Mouse (Mus musculus) stomach, postnatal 0 days (tissue): Measurements from ENCODE around the gene Wwtr1. TPM values are rescaled to one million over a fixed set of nuclear protein-coding genes. Genes with fewer than 3 reads are reported as not detected.

Experiments
- ATAC-seq: fragments of 200-750 bp; cut with Nextera tagmentation; 2 replicates; pipeline ENCODE4 v1.8.0; 2017; ENCODE audit not compliant: low FRiP score, low TSS enrichment
- DNase-seq: peaks from one replicate; pipeline ENCODE4 v3.0.0-alpha.2; 2016; ENCODE audit warnings: low spot score
- H3K27ac ChIP-seq: fragments of 300-500 bp; sonication (generic); replicated peaks from 2 replicates; pipeline ENCODE4 v1.5.1; 2014; ENCODE audit warnings: mild to moderate bottlenecking, control low read depth
- H3K27me3 ChIP-seq: fragments of 300-500 bp; sonication (generic); 2 replicates; pipeline ENCODE4 v1.6.1; 2014; ENCODE audit warnings: low read length; ENCODE audit not compliant: control insufficient read depth, insufficient read depth
- H3K36me3 ChIP-seq: fragments of 300-500 bp; sonication (generic); 2 replicates; pipeline ENCODE4 v1.6.1; 2014; ENCODE audit warnings: low read length, mixed read lengths; ENCODE audit not compliant: control insufficient read depth, insufficient read depth
- H3K4me1 ChIP-seq: fragments of 300-500 bp; sonication (generic); replicated peaks from 2 replicates; pipeline ENCODE4 v1.6.1; 2014; ENCODE audit warnings: antibody characterized with exemption; ENCODE audit not compliant: control insufficient read depth, insufficient read depth
- H3K4me2 ChIP-seq: fragments of 300-500 bp; sonication (generic); replicated peaks from 2 replicates; pipeline ENCODE4 v1.6.1; 2014; ENCODE audit warnings: low read depth, mild to moderate bottlenecking, control low read depth, moderate library complexity
- H3K4me3 ChIP-seq: fragments of 300-500 bp; sonication (generic); 2 replicates; pipeline ENCODE4 v1.5.1; 2014; ENCODE audit warnings: low read depth, low read length, control low read depth
- H3K9ac ChIP-seq: fragments of 300-500 bp; sonication (generic); 2 replicates; pipeline ENCODE4 v1.6.1; 2014; ENCODE audit warnings: mild to moderate bottlenecking, low read length, control low read depth, mixed read lengths
- H3K9me3 ChIP-seq: fragments of 300-500 bp; sonication (generic); 2 replicates; pipeline ENCODE4 v1.6.1; 2016; ENCODE audit warnings: low read length; ENCODE audit not compliant: control insufficient read depth
- CTCF ChIP-seq: IDR thresholded peaks from 2 replicates; pipeline ENCODE4 v1.5.1; 2016; ENCODE audit warnings: antibody characterized with exemption, low read depth, mild to moderate bottlenecking, moderate library complexity
- EP300 ChIP-seq: optimal IDR thresholded peaks from 2 replicates; pipeline ENCODE3; 2016; ENCODE audit warnings: antibody characterized with exemption
- WGBS: fragments of 180-500 bp; shearing (Covaris S2); extraction: QIAGEN DNeasy Blood & Tissue Kit; methylation state at CpG from one replicate; pipeline ENCODE4 v1.1.7; 2014; 5-methylcytosine and 5-hydroxymethylcytosine counted together
- polyA plus RNA-seq: library from polyadenylated mRNA; unstranded; fragments of >200 nt; fragmentation: Nextera tagmentation; extraction: Ambion mirVana; gene quantifications from 2 replicates; pipeline ENCODE4 v1.2.1, GENCODE M21; 2015

Gene Wwtr1
- polyA plus RNA-seq, 1 experiment from 2014 or later = 20.7 TPM

DNA sequence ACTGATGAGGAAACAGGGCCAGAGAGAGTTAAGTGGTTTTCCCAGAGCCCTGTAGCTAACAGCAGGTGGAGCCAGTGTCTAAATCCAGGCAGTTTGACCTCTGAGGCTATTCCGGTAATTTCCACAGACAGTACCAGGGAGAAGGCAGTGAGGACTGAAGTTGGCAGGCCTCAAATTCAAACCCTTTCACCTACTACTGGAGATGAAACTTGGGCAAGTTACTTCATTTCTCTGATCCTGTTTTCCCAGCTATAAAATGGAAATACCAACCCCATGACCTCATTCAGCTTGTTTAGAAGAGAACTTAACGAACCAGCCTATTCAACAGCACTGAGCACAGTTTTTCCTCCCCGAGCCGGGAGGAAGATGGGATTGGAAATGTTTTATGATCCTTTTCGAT, 105.4 kb downstream of the Wwtr1 start:
- peak; percentile 47 for DNase-seq
- peak overlapping the region; percentile 44 for H3K4me2 ChIP-seq
- peak overlapping the region; percentile 81 for H3K27ac ChIP-seq
- H3K9me3 ChIP-seq = no peaks in the 10 kb centered on the region
- H3K4me3 ChIP-seq = no peak overlapping the region; the same call in 1 of the 2 replicates
- WGBS = 17% methylated on average over 5 of the region's 5 CpGs
- no peak overlapping the region for H3K9ac ChIP-seq
- H3K36me3 ChIP-seq = no peaks in the 10 kb centered on the region
- peaks cover 6% of the 10 kb centered on the region; the same call in 1 of the 2 replicates for H3K4me1 ChIP-seq
- no peaks in the 10 kb centered on the region for H3K27me3 ChIP-seq
- TF ChIP-seq EP300 (no peak), CTCF (peak; percentile 88)
- ATAC-seq = peak; percentile 65; the same call in 1 of the 2 replicates

DNA sequence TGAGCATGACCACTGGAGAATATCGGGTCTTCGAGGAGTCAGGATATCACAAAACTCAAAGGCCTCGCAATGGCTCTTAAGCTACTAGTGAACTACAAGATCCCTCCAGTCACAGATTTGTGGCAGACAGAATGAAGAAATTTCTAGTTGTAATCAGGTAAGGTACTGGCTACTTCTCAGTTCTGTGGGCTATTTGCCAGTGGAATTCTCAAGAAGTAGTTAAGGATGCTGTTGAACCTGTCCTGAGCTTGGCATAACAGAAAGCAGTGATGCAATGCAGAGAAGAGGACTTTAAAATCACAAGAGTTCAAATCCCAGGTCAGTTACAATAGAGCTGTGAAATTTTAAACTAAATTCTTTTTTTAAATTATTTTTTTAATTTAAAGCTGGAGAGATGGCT, 106.4 kb downstream of the Wwtr1 start:
- no peak overlapping the region for H3K4me2 ChIP-seq
- 97% methylated on average over 3 of the region's 3 CpGs for WGBS
- peaks cover 6% of the 10 kb centered on the region; the same call in 1 of the 2 replicates for H3K4me1 ChIP-seq
- no peaks in the 10 kb centered on the region for H3K27me3 ChIP-seq
- no peaks in the 10 kb centered on the region for H3K36me3 ChIP-seq
- H3K9me3 ChIP-seq = no peaks in the 10 kb centered on the region
- H3K9ac ChIP-seq = no peak overlapping the region
- ATAC-seq = no peak
- DNase-seq = no peak
- H3K27ac ChIP-seq = no peak overlapping the region
- no peak overlapping the region for H3K4me3 ChIP-seq
- TF ChIP-seq CTCF = no peak
- no peak for TF ChIP-seq EP300

DNA sequence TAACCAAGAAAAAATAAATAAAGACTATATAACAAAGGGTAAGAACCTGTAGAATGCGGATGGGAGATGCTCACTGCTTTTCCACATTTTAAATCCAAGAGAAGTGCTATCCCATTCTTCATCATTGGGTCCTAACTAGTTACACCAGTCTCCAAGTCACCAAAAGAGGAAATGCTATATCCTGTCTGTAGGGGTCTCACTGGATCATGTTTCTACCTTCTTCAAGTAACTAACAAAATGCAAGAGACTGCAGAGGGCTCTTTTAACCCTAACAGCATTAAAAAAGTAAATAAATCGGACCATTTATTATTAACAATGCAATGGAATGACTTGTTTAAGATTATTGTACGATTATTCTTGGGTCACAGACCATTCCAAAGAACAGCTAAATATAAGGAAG, 109.4 kb downstream of the Wwtr1 start:
- TF ChIP-seq EP300 (no peak), CTCF (peak; percentile 73)
- Histone ChIP-seq H3K4me3 (no peak overlapping the region), H3K27ac (no peak overlapping the region), H3K9me3 (no peaks in the 10 kb centered on the region), H3K9ac (no peak overlapping the region), H3K36me3 (0 out of 2 replicates have a peak, but pooled peaks cover 2% of the 10 kb centered on the region), H3K27me3 (no peaks in the 10 kb centered on the region), H3K4me2 (no peak overlapping the region), H3K4me1 (peaks cover 6% of the 10 kb centered on the region; the same call in 1 of the 2 replicates)
- DNase-seq (no peak), ATAC-seq (no peak)
- 46% methylated on average over 3 of the region's 3 CpGs for WGBS

DNA sequence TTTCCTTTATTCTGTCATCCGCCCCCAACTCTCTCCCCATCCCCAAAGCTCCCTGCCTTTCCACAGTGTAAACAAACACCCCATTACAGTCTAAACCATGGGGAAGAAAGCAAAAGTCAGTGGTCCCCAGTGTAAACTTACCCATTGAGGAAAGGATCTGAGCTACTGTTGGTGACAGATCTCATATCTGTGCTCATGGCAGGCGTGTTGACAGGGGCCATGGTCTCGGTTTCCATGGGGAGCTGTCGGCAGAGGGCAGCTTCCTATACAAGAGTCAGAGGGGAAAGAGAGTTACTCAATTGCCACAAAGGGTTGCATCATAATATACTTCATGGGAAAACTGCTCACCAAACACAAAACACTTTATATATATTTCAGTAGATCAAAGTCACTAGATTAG, 112.4 kb downstream of the Wwtr1 start:
- H3K27me3 ChIP-seq = no peaks in the 10 kb centered on the region
- no peak overlapping the region for H3K4me3 ChIP-seq
- no peak overlapping the region for H3K9ac ChIP-seq
- DNase-seq = no peak
- no peak overlapping the region for H3K4me2 ChIP-seq
- no peaks in the 10 kb centered on the region for H3K9me3 ChIP-seq
- ATAC-seq = no peak
- H3K4me1 ChIP-seq = no peaks in the 10 kb centered on the region
- no peak overlapping the region for H3K27ac ChIP-seq
- no peak for TF ChIP-seq CTCF
- no peak for TF ChIP-seq EP300
- 0 out of 2 replicates have a peak, but pooled peaks cover 2% of the 10 kb centered on the region for H3K36me3 ChIP-seq
- WGBS = 76% methylated on average over 4 of the region's 4 CpGs

DNA sequence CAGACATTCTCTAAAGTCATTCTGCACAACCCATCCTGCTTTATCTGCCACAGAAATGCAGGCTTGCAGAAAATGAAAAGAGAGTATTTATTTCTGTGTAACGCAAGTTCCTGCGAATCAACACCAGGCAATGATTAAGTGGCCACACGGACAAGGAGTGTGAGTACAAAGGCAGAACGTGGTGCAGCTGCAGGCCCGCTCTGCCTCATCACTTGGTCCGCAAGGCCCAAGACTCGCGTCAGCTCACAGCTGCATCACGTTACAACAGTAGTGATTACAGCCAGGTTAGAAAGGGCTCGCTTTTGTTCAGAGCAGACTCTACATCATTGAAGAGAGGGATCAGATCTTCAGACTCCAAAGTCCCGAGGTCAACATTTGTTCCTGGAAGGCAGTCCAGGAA, 117.1 kb downstream of the Wwtr1 start:
- H3K27me3 ChIP-seq = no peaks in the 10 kb centered on the region
- H3K4me3 ChIP-seq = no peak overlapping the region
- no peak overlapping the region for H3K4me2 ChIP-seq
- H3K36me3 ChIP-seq = 0 out of 2 replicates have a peak, but pooled peaks cover 2% of the 10 kb centered on the region
- no peak overlapping the region for H3K27ac ChIP-seq
- TF ChIP-seq EP300 (no peak), CTCF (no peak)
- H3K9me3 ChIP-seq = no peaks in the 10 kb centered on the region
- ATAC-seq (no peak), DNase-seq (no peak)
- H3K4me1 ChIP-seq = no peaks in the 10 kb centered on the region
- 43% methylated on average over 11 of the region's 11 CpGs for WGBS
- H3K9ac ChIP-seq = no peak overlapping the region

DNA sequence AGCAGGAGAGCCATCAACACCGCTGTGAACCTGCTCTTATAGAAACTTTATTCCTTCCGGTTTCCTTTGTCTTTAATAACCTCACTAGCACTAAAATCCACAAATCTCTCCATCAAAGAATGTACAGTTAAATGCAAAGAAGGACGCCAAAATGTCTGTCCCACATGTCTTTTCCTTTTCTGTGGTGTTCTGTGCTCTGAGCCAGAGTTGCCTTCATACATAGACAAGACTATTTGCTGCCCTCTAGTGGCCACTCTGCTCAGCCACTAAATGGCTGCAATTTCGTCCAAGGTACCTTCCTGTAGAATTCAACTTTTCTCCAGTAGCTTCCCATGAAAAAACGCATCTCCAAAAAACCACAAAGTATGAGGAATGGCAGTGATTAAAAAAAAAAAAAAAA, 127.3 kb downstream of the Wwtr1 start:
- Histone ChIP-seq H3K4me2 (no peak overlapping the region), H3K9me3 (no peaks in the 10 kb centered on the region), H3K36me3 (no peaks in the 10 kb centered on the region), H3K4me3 (no peak overlapping the region), H3K27ac (no peak overlapping the region), H3K27me3 (no peaks in the 10 kb centered on the region), H3K4me1 (no peaks in the 10 kb centered on the region), H3K9ac (no peak overlapping the region)
- ATAC-seq = no peak
- WGBS = 30% methylated on average over 5 of the region's 5 CpGs
- TF ChIP-seq CTCF (peak; percentile 91), EP300 (no peak)
- peak; percentile 65 for DNase-seq
